Mouse (Mus musculus): ENCODE measurements around the gene Gm9376. TPM values are rescaled to one million over a fixed set of nuclear protein-coding genes. Genes with fewer than 3 reads are reported as not detected.

The Gm9376 gene
- not detected for polyA plus RNA-seq (2015; fragmentation: Illumina TruSeq; extraction: RNeasy Lipid Tissue Mini Kit (QIAGEN cat#74804); ENCODE audit: low read depth, low replicate concordance)

DNA sequence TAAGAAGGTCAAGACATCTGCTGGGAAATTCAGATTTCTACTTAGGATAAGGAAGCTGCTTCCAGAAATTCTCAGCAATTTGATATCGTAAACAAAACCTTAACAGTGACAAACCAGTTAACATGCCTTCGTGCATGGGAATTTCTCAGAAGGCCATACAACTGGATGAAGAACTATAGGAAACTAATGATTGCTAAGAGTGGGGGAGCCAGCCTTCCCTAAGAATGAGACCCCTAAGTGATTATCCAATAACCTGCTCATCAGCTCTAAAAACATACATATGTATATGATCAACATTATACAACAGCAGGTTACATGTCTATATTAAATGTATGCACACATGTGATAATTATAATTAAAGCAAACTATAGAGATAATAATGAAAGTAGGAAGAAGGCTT lies at the start of gene Gm9376:
TSS of gene Gm9376 (plus strand) at position 301 of the 400 bp plus-strand sequence.

DNA sequence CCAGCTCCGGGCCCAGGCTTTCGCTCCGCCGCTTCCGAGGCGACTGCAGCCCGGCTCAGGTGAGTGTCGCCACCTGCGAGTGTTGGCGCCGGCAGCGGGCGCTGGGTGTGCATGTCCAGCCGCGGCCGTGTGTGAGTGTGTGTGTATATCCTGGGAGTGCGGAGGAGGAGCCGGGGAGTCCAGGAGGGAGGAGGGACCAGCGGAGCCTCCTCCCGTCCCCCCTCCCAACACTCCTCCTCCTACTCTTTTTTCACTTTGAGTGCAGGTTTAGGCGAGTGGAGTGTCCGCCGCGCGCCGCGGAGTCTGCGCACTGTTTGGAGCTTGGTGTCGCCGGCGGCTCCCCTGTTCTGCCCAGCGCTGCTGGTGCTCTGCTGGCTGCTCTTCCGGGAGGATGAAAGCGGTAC lies 29.9 kb upstream of the Gm9376 start, which contains the start of gene Sox21:
TSS of gene Sox21 (minus strand) at position 145 of the 404 bp plus-strand sequence.

Other genes starting within 250 kb of the Gm9376 start
- 0.54 TPM for gene Dct, start 214.7 kb upstream of the Gm9376 start, polyA plus RNA-seq (2015; fragmentation: Illumina TruSeq; extraction: RNeasy Lipid Tissue Mini Kit (QIAGEN cat#74804); ENCODE audit: low read depth, low replicate concordance)
- 7.3 TPM for gene Tgds, start 134.2 kb upstream of the Gm9376 start, polyA plus RNA-seq (2015; fragmentation: Illumina TruSeq; extraction: RNeasy Lipid Tissue Mini Kit (QIAGEN cat#74804); ENCODE audit: low read depth, low replicate concordance)
- 31.1 TPM for gene Gpr180, start 129.8 kb upstream of the Gm9376 start, polyA plus RNA-seq (2015; fragmentation: Illumina TruSeq; extraction: RNeasy Lipid Tissue Mini Kit (QIAGEN cat#74804); ENCODE audit: low read depth, low replicate concordance)
- 4.7 TPM for gene Sox21, start 29.9 kb upstream of the Gm9376 start, polyA plus RNA-seq (2015; fragmentation: Illumina TruSeq; extraction: RNeasy Lipid Tissue Mini Kit (QIAGEN cat#74804); ENCODE audit: low read depth, low replicate concordance)